Mouse (Mus musculus) spleen, adult 12 weeks (tissue): ENCODE measurements around the gene Ncam1.

Experiments used
- DNase-seq: peaks from one replicate; pipeline ENCODE4 v3.0.0; 2022; ENCODE audit warnings: low spot score

The Ncam1 gene

GRCm38 (mm10) chr9:49798806-49799205, at the start of gene Ncam1:
TSS of gene Ncam1 (minus strand) at chr9:49798925.
- DNase-seq: no peak

GRCm38 (mm10) chr9:49834013-49834412, 35.3 kb upstream of the Ncam1 start:
- no peak for DNase-seq

- no peak for DNase-seq
These were observed 28.9 kb upstream of the Ncam1 start for GRCm38 (mm10) chr9:49827671-49828070.

GRCm38 (mm10) chr9:49816115-49816650, 17.5 kb upstream of the Ncam1 start:
- DNase-seq: no peak

- DNase-seq: no peak
These were observed 15.7 kb upstream of the Ncam1 start for GRCm38 (mm10) chr9:49814442-49814841.

GRCm38 (mm10) chr9:49803222-49803621, 4.5 kb upstream of the Ncam1 start:
- no peak for DNase-seq

GRCm38 (mm10) chr9:49797821-49798571, 729 bp downstream of the Ncam1 start:
- DNase-seq: no peak

GRCm38 (mm10) chr9:49797508-49797820, 1.3 kb downstream of the Ncam1 start:
- DNase-seq: no peak

- no peak for DNase-seq
These were observed 1.9 kb downstream of the Ncam1 start for GRCm38 (mm10) chr9:49796618-49797507.

GRCm38 (mm10) chr9:49795881-49796280, 2.8 kb downstream of the Ncam1 start:
- DNase-seq: no peak

GRCm38 (mm10) chr9:49793987-49794550, 4.7 kb downstream of the Ncam1 start:
- DNase-seq: no peak

GRCm38 (mm10) chr9:49793241-49793640, 5.5 kb downstream of the Ncam1 start:
- no peak for DNase-seq

- no peak for DNase-seq
These were observed 6.1 kb downstream of the Ncam1 start for GRCm38 (mm10) chr9:49792646-49793045.

GRCm38 (mm10) chr9:49781016-49781772, 17.5 kb downstream of the Ncam1 start:
- DNase-seq: no peak

GRCm38 (mm10) chr9:49777015-49777637, 21.6 kb downstream of the Ncam1 start:
- DNase-seq: no peak

GRCm38 (mm10) chr9:49766634-49767033, 32.1 kb downstream of the Ncam1 start:
- DNase-seq: no peak

- DNase-seq: no peak
These were observed 38.2 kb downstream of the Ncam1 start for GRCm38 (mm10) chr9:49760571-49760970.

- no peak for DNase-seq
These were observed 40.3 kb downstream of the Ncam1 start for GRCm38 (mm10) chr9:49758436-49758835.

GRCm38 (mm10) chr9:49757986-49758385, 40.7 kb downstream of the Ncam1 start:
- no peak for DNase-seq

GRCm38 (mm10) chr9:49757582-49757981, 41.1 kb downstream of the Ncam1 start:
- no peak for DNase-seq

- DNase-seq: no peak
These were observed 42.0 kb downstream of the Ncam1 start for GRCm38 (mm10) chr9:49756725-49757124.
